Mouse (Mus musculus): ENCODE results near the gene Lyve1. TPM values are rescaled to one million over a fixed set of nuclear protein-coding genes. Genes with fewer than 3 reads are reported as not detected.

Gene Lyve1
- polyA plus RNA-seq, 1 experiment from 2014 or later = 6.7 TPM

DNA sequence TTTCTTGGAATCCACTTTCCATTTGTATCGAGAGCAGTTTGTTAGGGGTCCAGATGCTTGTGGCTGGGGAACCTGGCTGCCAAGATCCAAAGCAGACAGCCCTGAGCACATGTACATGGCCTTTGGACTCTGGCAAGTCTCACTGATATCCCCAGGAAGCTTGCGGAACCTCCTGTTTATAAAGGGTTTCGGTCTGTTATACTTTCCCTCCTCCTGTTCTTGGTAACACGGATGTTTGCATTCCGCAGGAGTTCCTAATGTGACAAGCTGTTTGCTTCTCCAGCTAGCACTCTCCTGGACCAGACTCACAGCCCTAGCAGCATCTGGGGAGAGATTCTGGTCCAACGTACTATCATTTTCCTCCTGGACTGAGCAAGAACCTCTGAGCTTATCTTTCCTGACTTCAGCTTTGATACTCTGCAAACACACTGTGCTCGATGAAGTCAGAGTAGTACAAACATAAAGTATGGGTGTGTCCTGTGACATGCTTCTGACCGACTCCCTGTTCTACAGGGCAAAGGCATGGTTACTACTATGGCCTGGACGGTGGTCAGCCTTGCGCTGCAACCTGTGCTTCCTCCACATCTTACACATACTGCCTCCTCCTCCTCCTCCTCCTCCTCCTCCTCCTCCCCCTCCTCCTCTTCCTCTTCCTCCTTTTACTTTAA lies 31.0 kb upstream of the Lyve1 start:
- H3K27ac ChIP-seq (ENCODE audit: low read depth, low read length) = no peak overlapping the region
- no peaks in the 10 kb centered on the region for H3K9me3 ChIP-seq (replicated peaks; ENCODE audit: control insufficient read depth, low read length)
- no peaks in the 10 kb centered on the region for H3K27me3 ChIP-seq (replicated peaks; ENCODE audit: control insufficient read depth, insufficient read depth, low read length)
- no peak overlapping the region for H3K4me2 ChIP-seq (ENCODE audit: low read length)
- ATAC-seq (no peak), DNase-seq (ENCODE audit: low spot score) (no peak)
- no peak overlapping the region for H3K4me3 ChIP-seq (ENCODE audit: low read depth, low read length)
- no peaks in the 10 kb centered on the region for H3K4me1 ChIP-seq (ENCODE audit: control insufficient read depth, insufficient read depth, low read length)
- H3K9ac ChIP-seq (ENCODE audit: low read length) = no peak overlapping the region
- WGBS = 89% methylated on average over 10 of the region's 10 CpGs
- H3K36me3 ChIP-seq (ENCODE audit: control insufficient read depth, insufficient read depth, low read length) = no peaks in the 10 kb centered on the region

DNA sequence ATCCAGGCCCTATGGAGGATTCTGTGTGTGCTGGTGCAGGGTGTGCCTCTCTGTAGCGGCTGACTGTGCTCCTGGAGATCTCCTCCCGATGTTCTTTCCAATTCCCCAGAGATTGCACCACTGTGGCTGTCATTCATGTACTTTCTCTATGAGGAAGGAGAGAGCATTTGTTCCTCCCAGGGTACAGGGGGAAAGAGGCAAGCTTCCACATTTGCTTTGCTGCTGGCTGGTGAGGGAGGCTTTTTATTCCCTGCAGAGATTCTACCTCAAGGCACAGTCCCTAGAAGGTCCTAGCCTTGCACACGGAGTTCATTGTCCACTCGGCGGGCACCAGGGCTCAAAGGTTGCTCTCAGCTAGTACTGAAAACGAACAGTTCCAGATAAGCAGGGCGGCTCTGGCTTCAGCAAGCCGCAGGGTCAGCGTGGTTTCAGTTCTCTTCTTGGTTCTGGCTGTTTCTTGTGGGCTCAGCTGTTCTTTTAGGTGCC lies 28.5 kb upstream of the Lyve1 start:
- Histone ChIP-seq H3K36me3 (ENCODE audit: control insufficient read depth, insufficient read depth, low read length) (no peaks in the 10 kb centered on the region), H3K9me3 (replicated peaks; ENCODE audit: control insufficient read depth, low read length) (no peaks in the 10 kb centered on the region), H3K27me3 (replicated peaks; ENCODE audit: control insufficient read depth, insufficient read depth, low read length) (no peaks in the 10 kb centered on the region), H3K4me1 (ENCODE audit: control insufficient read depth, insufficient read depth, low read length) (no peaks in the 10 kb centered on the region), H3K4me2 (ENCODE audit: low read length) (no peak overlapping the region), H3K9ac (ENCODE audit: low read length) (no peak overlapping the region), H3K4me3 (ENCODE audit: low read depth, low read length) (no peak overlapping the region), H3K27ac (ENCODE audit: low read depth, low read length) (no peak overlapping the region)
- no peak for DNase-seq (ENCODE audit: low spot score)
- WGBS = 76% methylated on average over 9 of the region's 9 CpGs
- no peak for ATAC-seq

DNA sequence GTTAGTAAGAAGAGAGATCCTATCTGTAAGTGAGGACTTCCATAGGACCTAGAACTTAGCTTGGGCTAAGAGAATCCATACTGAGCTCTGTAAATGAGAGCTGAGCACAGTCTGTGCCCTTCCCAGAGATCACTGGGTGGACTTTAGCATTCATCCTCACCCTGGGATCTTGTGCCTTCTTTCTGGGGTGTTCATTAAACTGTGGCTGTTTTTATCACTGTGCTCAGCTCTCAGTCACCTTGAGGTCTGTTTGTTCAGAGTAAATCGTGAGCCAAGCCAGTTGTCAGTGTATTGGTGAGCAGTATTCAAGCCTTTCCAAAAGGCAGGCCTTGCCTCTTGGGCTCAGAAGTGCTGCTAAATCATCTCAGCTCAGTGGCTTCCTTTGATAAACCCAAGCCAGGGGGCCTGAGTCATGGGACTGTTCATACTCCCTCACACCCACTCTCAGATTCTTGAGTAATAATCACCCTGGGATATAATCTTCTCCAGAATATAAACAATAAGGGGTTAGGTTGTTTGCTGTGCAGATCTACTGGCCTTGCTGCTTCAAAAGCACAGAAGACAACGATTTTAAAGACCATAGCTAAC lies 18.8 kb upstream of the Lyve1 start:
- WGBS = 81% methylated on average over 2 of the region's 2 CpGs
- Histone ChIP-seq H3K27me3 (replicated peaks; ENCODE audit: control insufficient read depth, insufficient read depth, low read length) (no peaks in the 10 kb centered on the region), H3K9me3 (replicated peaks; ENCODE audit: control insufficient read depth, low read length) (no peaks in the 10 kb centered on the region), H3K4me3 (ENCODE audit: low read depth, low read length) (no peak overlapping the region), H3K4me1 (ENCODE audit: control insufficient read depth, insufficient read depth, low read length) (no peaks in the 10 kb centered on the region), H3K36me3 (ENCODE audit: control insufficient read depth, insufficient read depth, low read length) (no peaks in the 10 kb centered on the region), H3K4me2 (ENCODE audit: low read length) (no peak overlapping the region), H3K27ac (ENCODE audit: low read depth, low read length) (no peak overlapping the region), H3K9ac (ENCODE audit: low read length) (no peak overlapping the region)
- DNase-seq (ENCODE audit: low spot score) (no peak), ATAC-seq (no peak)

DNA sequence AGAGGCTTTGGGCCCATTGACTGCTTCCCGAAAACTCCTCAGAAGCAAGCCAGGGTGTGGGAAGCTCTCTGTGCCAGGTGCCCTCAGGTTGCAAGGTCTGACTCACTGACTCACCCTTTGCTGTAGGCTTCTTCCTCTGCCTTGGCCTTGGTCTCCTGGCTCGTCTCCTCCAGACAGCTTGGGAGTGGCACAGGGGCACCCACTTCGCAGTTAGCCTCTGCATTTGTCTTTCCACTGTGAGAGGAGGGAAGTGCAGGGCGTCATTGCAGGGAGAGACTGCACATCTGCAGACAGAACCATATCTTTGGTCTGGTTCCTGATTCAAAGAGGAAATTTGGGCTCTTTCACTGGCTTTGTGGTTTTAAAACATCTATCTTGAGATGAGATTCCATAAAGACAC lies 15.0 kb upstream of the Lyve1 start:
- no peaks in the 10 kb centered on the region for H3K36me3 ChIP-seq (ENCODE audit: control insufficient read depth, insufficient read depth, low read length)
- no peak overlapping the region for H3K27ac ChIP-seq (ENCODE audit: low read depth, low read length)
- H3K9me3 ChIP-seq (replicated peaks; ENCODE audit: control insufficient read depth, low read length) = no peaks in the 10 kb centered on the region
- no peak overlapping the region for H3K4me3 ChIP-seq (ENCODE audit: low read depth, low read length)
- no peak overlapping the region for H3K4me2 ChIP-seq (ENCODE audit: low read length)
- H3K9ac ChIP-seq (ENCODE audit: low read length) = no peak overlapping the region
- ATAC-seq (no peak), DNase-seq (ENCODE audit: low spot score) (no peak)
- H3K27me3 ChIP-seq (replicated peaks; ENCODE audit: control insufficient read depth, insufficient read depth, low read length) = no peaks in the 10 kb centered on the region
- H3K4me1 ChIP-seq (ENCODE audit: control insufficient read depth, insufficient read depth, low read length) = no peaks in the 10 kb centered on the region
- 91% methylated on average over 4 of the region's 4 CpGs for WGBS

DNA sequence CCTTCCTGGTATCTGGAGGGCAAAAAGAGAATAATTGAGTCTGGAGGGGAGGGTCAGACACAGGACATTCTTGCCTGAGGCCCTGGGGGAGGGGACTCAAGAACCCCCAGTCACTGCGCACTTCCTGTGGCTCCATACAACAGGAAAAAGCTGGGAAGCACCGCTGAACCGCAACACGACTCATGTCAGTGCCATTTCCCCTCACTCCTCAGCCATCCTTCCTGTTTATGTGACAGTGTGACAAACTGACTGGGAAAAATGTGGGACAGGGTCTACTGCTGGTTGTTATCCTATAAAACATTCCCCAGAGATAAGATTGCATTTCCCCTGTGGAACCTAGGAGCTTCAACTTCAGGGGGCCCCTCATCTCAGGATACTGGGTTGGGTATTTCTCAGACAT lies 13.9 kb upstream of the Lyve1 start:
- no peak overlapping the region for H3K4me2 ChIP-seq (ENCODE audit: low read length)
- H3K9ac ChIP-seq (ENCODE audit: low read length) = no peak overlapping the region
- no peak overlapping the region for H3K27ac ChIP-seq (ENCODE audit: low read depth, low read length)
- H3K36me3 ChIP-seq (ENCODE audit: control insufficient read depth, insufficient read depth, low read length) = no peaks in the 10 kb centered on the region
- no peak overlapping the region for H3K4me3 ChIP-seq (ENCODE audit: low read depth, low read length)
- H3K4me1 ChIP-seq (ENCODE audit: control insufficient read depth, insufficient read depth, low read length) = no peaks in the 10 kb centered on the region
- WGBS = 93% methylated on average over 4 of the region's 4 CpGs
- ATAC-seq = no peak
- H3K9me3 ChIP-seq (replicated peaks; ENCODE audit: control insufficient read depth, low read length) = no peaks in the 10 kb centered on the region
- DNase-seq (ENCODE audit: low spot score) = no peak
- no peaks in the 10 kb centered on the region for H3K27me3 ChIP-seq (replicated peaks; ENCODE audit: control insufficient read depth, insufficient read depth, low read length)

DNA sequence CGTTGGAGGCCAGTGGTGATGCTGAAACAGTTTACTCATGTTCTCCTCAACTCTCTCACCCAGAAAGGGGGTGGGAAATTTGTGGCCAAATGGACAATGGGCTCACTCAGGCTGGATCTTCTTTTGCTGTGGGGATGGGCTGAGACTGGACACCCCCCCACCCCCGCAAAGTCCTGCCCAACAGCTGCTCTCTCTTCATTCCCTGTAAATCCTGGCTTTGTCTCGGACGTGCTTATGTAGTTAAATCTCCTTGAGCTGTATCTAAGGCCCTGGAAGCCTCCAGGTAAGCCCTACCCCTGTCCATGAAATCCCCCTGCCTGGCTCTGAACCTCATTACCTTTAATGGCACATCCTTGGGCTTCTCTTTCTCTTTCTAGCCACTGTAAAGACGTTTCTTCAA lies 5.8 kb upstream of the Lyve1 start:
- no peak overlapping the region for H3K4me3 ChIP-seq (ENCODE audit: low read depth, low read length)
- H3K4me1 ChIP-seq (ENCODE audit: control insufficient read depth, insufficient read depth, low read length) = no peaks in the 10 kb centered on the region
- H3K9me3 ChIP-seq (replicated peaks; ENCODE audit: control insufficient read depth, low read length) = no peaks in the 10 kb centered on the region; the same call in 1 of the 2 replicates
- no peak overlapping the region for H3K9ac ChIP-seq (ENCODE audit: low read length)
- no peak for DNase-seq (ENCODE audit: low spot score)
- H3K27me3 ChIP-seq (replicated peaks; ENCODE audit: control insufficient read depth, insufficient read depth, low read length) = no peaks in the 10 kb centered on the region
- H3K36me3 ChIP-seq (ENCODE audit: control insufficient read depth, insufficient read depth, low read length) = no peaks in the 10 kb centered on the region
- H3K27ac ChIP-seq (ENCODE audit: low read depth, low read length) = no peak overlapping the region
- no peak for ATAC-seq
- 50% methylated on average over 5 of the region's 5 CpGs for WGBS
- no peak overlapping the region for H3K4me2 ChIP-seq (ENCODE audit: low read length)

DNA sequence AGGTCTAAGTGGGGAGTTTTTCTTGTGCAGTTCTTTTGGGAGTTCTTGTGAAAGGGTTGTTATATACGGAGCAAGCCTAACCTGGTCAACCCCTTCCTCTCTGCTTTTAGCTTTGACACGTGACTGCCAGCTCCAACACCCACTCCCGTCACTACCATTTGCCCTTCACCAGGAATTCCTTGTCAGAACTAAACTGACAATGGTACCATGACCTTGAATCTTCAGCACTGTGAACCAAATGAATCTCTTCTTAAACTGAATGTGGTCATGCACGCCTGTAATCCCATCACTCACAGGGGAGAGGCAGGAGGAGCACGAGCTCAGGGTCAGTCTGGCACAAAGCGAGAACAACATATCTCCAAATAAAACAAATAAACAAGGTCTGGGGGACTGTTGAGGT lies 4.1 kb upstream of the Lyve1 start:
- H3K4me1 ChIP-seq (ENCODE audit: control insufficient read depth, insufficient read depth, low read length) = no peaks in the 10 kb centered on the region
- DNase-seq (ENCODE audit: low spot score) = no peak

DNA sequence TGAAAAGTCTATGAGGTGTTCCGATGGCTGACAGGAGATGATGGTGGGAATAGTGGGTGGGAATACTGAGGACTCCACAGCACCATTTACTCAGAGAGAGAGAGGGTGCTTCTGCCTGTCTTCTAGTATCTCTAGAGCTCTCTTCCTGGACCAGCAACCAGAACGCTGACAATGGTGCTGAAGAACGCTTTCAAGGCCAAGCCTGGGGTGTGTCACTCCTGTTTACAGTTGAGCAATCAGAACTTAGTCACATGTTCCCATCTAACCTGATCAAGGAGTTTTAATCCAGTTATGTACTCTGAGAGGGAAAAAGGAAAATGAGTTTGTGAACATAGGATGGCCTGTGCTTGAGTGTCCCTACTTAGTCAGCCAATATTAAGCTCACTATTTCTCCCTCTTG lies 3.0 kb upstream of the Lyve1 start:
- Histone ChIP-seq H3K9ac (ENCODE audit: low read length) (no peak overlapping the region), H3K4me1 (ENCODE audit: control insufficient read depth, insufficient read depth, low read length) (no peaks in the 10 kb centered on the region), H3K4me2 (ENCODE audit: low read length) (no peak overlapping the region), H3K4me3 (ENCODE audit: low read depth, low read length) (no peak overlapping the region), H3K9me3 (replicated peaks; ENCODE audit: control insufficient read depth, low read length) (no peaks in the 10 kb centered on the region; the same call in 1 of the 2 replicates), H3K27me3 (replicated peaks; ENCODE audit: control insufficient read depth, insufficient read depth, low read length) (no peaks in the 10 kb centered on the region), H3K27ac (ENCODE audit: low read depth, low read length) (no peak overlapping the region), H3K36me3 (ENCODE audit: control insufficient read depth, insufficient read depth, low read length) (no peaks in the 10 kb centered on the region)
- no peak for ATAC-seq
- WGBS = 92% methylated on average over 3 of the region's 3 CpGs
- DNase-seq (ENCODE audit: low spot score) = no peak

More for the DNA sequence above, 4.1 kb upstream of the Lyve1 start:
- Histone ChIP-seq H3K4me2 (ENCODE audit: low read length) (no peak overlapping the region), H3K4me3 (ENCODE audit: low read depth, low read length) (no peak overlapping the region), H3K9ac (ENCODE audit: low read length) (no peak overlapping the region), H3K27ac (ENCODE audit: low read depth, low read length) (no peak overlapping the region), H3K36me3 (ENCODE audit: control insufficient read depth, insufficient read depth, low read length) (no peaks in the 10 kb centered on the region), H3K27me3 (replicated peaks; ENCODE audit: control insufficient read depth, insufficient read depth, low read length) (no peaks in the 10 kb centered on the region), H3K9me3 (replicated peaks; ENCODE audit: control insufficient read depth, low read length) (no peaks in the 10 kb centered on the region; the same call in 1 of the 2 replicates)
- no peak for ATAC-seq
- WGBS = 91% methylated on average over 6 of the region's 6 CpGs

DNA sequence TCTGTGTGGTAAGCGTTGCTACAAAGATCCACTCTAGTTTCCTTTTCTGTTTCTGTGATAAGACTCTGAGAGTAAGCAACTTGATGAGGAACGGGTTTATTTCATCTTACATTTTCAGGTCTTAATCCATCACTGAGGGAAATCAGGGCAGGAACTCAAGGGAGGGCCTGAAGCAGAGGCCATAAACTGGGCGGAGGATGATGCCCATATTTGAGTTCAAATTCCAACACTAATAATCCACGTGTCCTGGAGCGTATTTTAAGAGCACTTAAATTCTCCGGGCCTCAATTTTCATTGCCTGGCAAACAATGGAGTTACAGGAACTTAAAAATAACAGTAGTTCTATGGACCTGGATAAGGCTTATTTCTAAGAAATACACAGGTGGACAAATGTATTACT lies 2.5 kb upstream of the Lyve1 start:
- no peak overlapping the region for H3K4me2 ChIP-seq (ENCODE audit: low read length)
- no peaks in the 10 kb centered on the region; the same call in 1 of the 2 replicates for H3K9me3 ChIP-seq (replicated peaks; ENCODE audit: control insufficient read depth, low read length)
- no peak overlapping the region for H3K27ac ChIP-seq (ENCODE audit: low read depth, low read length)
- WGBS = 89% methylated on average over 6 of the region's 6 CpGs
- H3K9ac ChIP-seq (ENCODE audit: low read length) = no peak overlapping the region
- ATAC-seq = no peak
- DNase-seq (ENCODE audit: low spot score) = no peak
- H3K36me3 ChIP-seq (ENCODE audit: control insufficient read depth, insufficient read depth, low read length) = no peaks in the 10 kb centered on the region
- no peaks in the 10 kb centered on the region for H3K27me3 ChIP-seq (replicated peaks; ENCODE audit: control insufficient read depth, insufficient read depth, low read length)
- H3K4me1 ChIP-seq (ENCODE audit: control insufficient read depth, insufficient read depth, low read length) = no peaks in the 10 kb centered on the region
- H3K4me3 ChIP-seq (ENCODE audit: low read depth, low read length) = no peak overlapping the region
